Mouse (Mus musculus): ENCODE data around the gene Nrgn. TPM values are rescaled to one million over a fixed set of nuclear protein-coding genes. Genes with fewer than 3 reads are reported as not detected.

Nrgn gene
- polyA plus RNA-seq, 1 experiment from 2014 or later = 3.8 TPM

GRCm38 (mm10) chr9:37572204-37572876, 19.6 kb upstream of the Nrgn start:
- Histone ChIP-seq H3K4me1 (peaks cover 25% of the 10 kb centered on the region), H3K4me3 (replicated peaks) (no peak overlapping the region), H3K4me2 (no peak overlapping the region), H3K9me3 (replicated peaks) (no peaks in the 10 kb centered on the region), H3K36me3 (no peaks in the 10 kb centered on the region), H3K27me3 (replicated peaks) (no peaks in the 10 kb centered on the region), H3K9ac (replicated peaks) (no peak overlapping the region), H3K27ac (replicated peaks) (no peak overlapping the region)
- 61% methylated on average over 3 of the region's 3 CpGs for WGBS
- ATAC-seq (ENCODE audit: low FRiP score) = no peak

DNA sequence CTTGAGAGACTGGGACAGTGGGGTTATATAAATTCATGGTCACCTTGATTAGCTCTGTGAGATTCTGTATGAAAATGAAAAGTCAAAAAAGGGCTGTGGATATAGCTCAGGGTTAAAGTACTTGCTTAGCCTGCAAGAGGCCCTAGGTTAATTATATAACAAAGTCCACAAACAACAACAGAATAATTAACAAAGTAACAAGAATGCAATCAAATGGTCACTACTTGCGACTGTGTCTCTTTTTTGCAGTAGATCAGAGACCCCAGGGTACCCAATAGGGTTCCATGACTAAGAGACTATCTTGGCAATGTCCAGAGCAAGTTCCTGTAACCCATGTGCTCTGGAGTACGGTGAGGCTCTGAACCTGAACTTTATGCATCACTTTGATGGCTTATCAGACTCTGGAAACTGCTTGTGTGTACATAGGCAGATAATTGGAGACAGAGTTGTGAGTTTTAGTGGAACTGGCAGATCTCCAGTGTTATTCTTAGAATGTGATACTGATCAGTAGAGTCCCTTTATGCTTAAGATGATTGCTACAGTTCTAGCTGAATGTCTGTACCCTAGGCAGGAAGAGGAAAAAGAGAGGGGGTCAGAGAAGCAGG, 16.6 kb upstream of the Nrgn start:
- no peak overlapping the region for H3K4me2 ChIP-seq
- no peak overlapping the region for H3K27ac ChIP-seq (replicated peaks)
- ATAC-seq (ENCODE audit: low FRiP score) = no peak
- H3K9ac ChIP-seq (replicated peaks) = no peak overlapping the region
- no peaks in the 10 kb centered on the region for H3K27me3 ChIP-seq (replicated peaks)
- H3K4me3 ChIP-seq (replicated peaks) = no peak overlapping the region
- peaks cover 11% of the 10 kb centered on the region for H3K4me1 ChIP-seq
- H3K36me3 ChIP-seq = no peaks in the 10 kb centered on the region
- WGBS = 86% methylated on average over 2 of the region's 2 CpGs
- H3K9me3 ChIP-seq (replicated peaks) = no peaks in the 10 kb centered on the region

DNA sequence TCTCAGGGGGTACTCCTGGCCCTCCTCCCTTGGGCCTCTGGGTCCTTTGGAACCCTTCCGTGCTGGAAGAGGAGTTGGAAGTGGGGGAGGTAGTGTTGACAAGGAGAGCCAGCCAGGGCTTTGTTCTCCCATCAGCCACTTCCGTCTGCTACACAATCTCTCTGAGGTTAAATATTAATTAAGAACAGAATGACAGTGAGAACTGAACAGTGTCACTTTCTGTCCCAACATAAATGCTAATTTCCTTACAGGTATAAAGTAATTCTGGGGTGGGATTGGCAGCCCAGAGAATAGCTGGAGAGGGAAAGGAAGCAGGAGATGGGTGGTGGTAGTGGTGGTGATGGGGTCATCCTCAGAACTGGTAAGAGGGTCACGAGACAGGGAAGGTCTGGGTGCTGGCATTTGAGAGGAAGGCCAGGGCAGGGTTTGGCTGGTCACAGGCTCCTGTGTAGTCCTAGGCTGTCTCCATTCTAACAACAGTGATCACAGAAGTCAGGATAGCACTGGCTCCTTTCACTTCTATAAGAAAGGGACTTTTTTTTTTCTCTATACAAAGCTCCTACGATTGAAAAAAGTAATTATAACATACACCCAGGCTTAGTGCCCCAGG, 16.0 kb upstream of the Nrgn start:
- no peak overlapping the region; the same call in 1 of the 2 replicates for H3K4me2 ChIP-seq
- H3K4me1 ChIP-seq = peaks cover 11% of the 10 kb centered on the region
- no peaks in the 10 kb centered on the region for H3K9me3 ChIP-seq (replicated peaks)
- no peak overlapping the region for H3K4me3 ChIP-seq (replicated peaks)
- H3K27me3 ChIP-seq (replicated peaks) = no peaks in the 10 kb centered on the region
- no peak overlapping the region for H3K9ac ChIP-seq (replicated peaks)
- no peaks in the 10 kb centered on the region for H3K36me3 ChIP-seq
- 38% methylated on average over 4 of the region's 4 CpGs for WGBS
- no peak overlapping the region for H3K27ac ChIP-seq (replicated peaks)
- peak; percentile 38; the same call in 1 of the 2 replicates for ATAC-seq (ENCODE audit: low FRiP score)

- H3K27me3 ChIP-seq (replicated peaks) = no peaks in the 10 kb centered on the region
- H3K36me3 ChIP-seq = no peaks in the 10 kb centered on the region
- peaks cover 11% of the 10 kb centered on the region for H3K4me1 ChIP-seq
- no peak overlapping the region for H3K27ac ChIP-seq (replicated peaks)
- peak overlapping the region; percentile 37 for H3K4me2 ChIP-seq
- no peak overlapping the region for H3K9ac ChIP-seq (replicated peaks)
- 0 out of 2 replicates have a peak, but pooled peaks have one; percentile 21 for ATAC-seq (ENCODE audit: low FRiP score)
- 24% methylated on average over 15 of the region's 15 CpGs for WGBS
- no peaks in the 10 kb centered on the region for H3K9me3 ChIP-seq (replicated peaks)
- H3K4me3 ChIP-seq (replicated peaks) = no peak overlapping the region
Measured at GRCm38 (mm10) chr9:37567892-37568604, 15.3 kb upstream of the Nrgn start.

GRCm38 (mm10) chr9:37567454-37567853, 14.8 kb upstream of the Nrgn start:
- no peak overlapping the region for H3K4me3 ChIP-seq (replicated peaks)
- H3K9me3 ChIP-seq (replicated peaks) = no peaks in the 10 kb centered on the region
- H3K27ac ChIP-seq (replicated peaks) = no peak overlapping the region
- H3K4me1 ChIP-seq = peaks cover 11% of the 10 kb centered on the region
- H3K27me3 ChIP-seq (replicated peaks) = no peaks in the 10 kb centered on the region
- no peaks in the 10 kb centered on the region for H3K36me3 ChIP-seq
- ATAC-seq (ENCODE audit: low FRiP score) = no peak
- no peak overlapping the region for H3K4me2 ChIP-seq
- 31% methylated on average over 5 of the region's 5 CpGs for WGBS
- no peak overlapping the region for H3K9ac ChIP-seq (replicated peaks)

GRCm38 (mm10) chr9:37567019-37567418, 14.3 kb upstream of the Nrgn start:
- no peaks in the 10 kb centered on the region for H3K9me3 ChIP-seq (replicated peaks)
- H3K27me3 ChIP-seq (replicated peaks) = no peaks in the 10 kb centered on the region
- ATAC-seq (ENCODE audit: low FRiP score) = no peak
- H3K4me2 ChIP-seq = no peak overlapping the region
- 91% methylated on average over 2 of the region's 2 CpGs for WGBS
- no peak overlapping the region for H3K27ac ChIP-seq (replicated peaks)
- H3K36me3 ChIP-seq = no peaks in the 10 kb centered on the region
- H3K4me3 ChIP-seq (replicated peaks) = no peak overlapping the region
- no peak overlapping the region for H3K9ac ChIP-seq (replicated peaks)
- H3K4me1 ChIP-seq = peaks cover 11% of the 10 kb centered on the region

GRCm38 (mm10) chr9:37563805-37564204, 11.1 kb upstream of the Nrgn start:
- Histone ChIP-seq H3K9me3 (replicated peaks) (no peaks in the 10 kb centered on the region), H3K36me3 (no peaks in the 10 kb centered on the region), H3K4me1 (peaks cover 11% of the 10 kb centered on the region), H3K9ac (replicated peaks) (no peak overlapping the region), H3K4me3 (replicated peaks) (no peak overlapping the region), H3K4me2 (no peak overlapping the region), H3K27me3 (replicated peaks) (no peaks in the 10 kb centered on the region), H3K27ac (replicated peaks) (no peak overlapping the region)
- WGBS = 56% methylated on average over 1 of the region's 1 CpGs
- no peak for ATAC-seq (ENCODE audit: low FRiP score)

- 81% methylated on average over 2 of the region's 2 CpGs for WGBS
- Histone ChIP-seq H3K27ac (replicated peaks) (no peak overlapping the region), H3K9me3 (replicated peaks) (no peaks in the 10 kb centered on the region), H3K4me1 (no peaks in the 10 kb centered on the region), H3K9ac (replicated peaks) (no peak overlapping the region), H3K36me3 (no peaks in the 10 kb centered on the region), H3K27me3 (replicated peaks) (no peaks in the 10 kb centered on the region), H3K4me2 (no peak overlapping the region), H3K4me3 (replicated peaks) (no peak overlapping the region)
- ATAC-seq (ENCODE audit: low FRiP score) = no peak
Measured at GRCm38 (mm10) chr9:37560617-37561016, 7.9 kb upstream of the Nrgn start.

- H3K4me2 ChIP-seq = no peak overlapping the region
- H3K27me3 ChIP-seq (replicated peaks) = peaks cover 34% of the 10 kb centered on the region
- H3K4me1 ChIP-seq = peaks cover 19% of the 10 kb centered on the region
- no peak overlapping the region for H3K4me3 ChIP-seq (replicated peaks)
- WGBS = 75% methylated on average over 3 of the region's 3 CpGs
- no peak overlapping the region for H3K9ac ChIP-seq (replicated peaks)
- H3K9me3 ChIP-seq (replicated peaks) = no peaks in the 10 kb centered on the region
- no peak for ATAC-seq (ENCODE audit: low FRiP score)
- no peak overlapping the region for H3K27ac ChIP-seq (replicated peaks)
- H3K36me3 ChIP-seq = no peaks in the 10 kb centered on the region
Measured at GRCm38 (mm10) chr9:37556366-37556765, 3.7 kb upstream of the Nrgn start.

GRCm38 (mm10) chr9:37554838-37555748, 2.4 kb upstream of the Nrgn start, which contains the start of gene Siae:
TSS of gene Siae (plus strand) at chr9:37555698.
- no peaks in the 10 kb centered on the region for H3K36me3 ChIP-seq
- no peaks in the 10 kb centered on the region for H3K9me3 ChIP-seq (replicated peaks)
- no peak within 1 kb of the TSS for H3K27ac ChIP-seq (replicated peaks)
- H3K27me3 ChIP-seq (replicated peaks) = peaks cover 47% of the 10 kb centered on the region
- 30% methylated on average over 7 of the region's 7 CpGs for WGBS
- H3K9ac ChIP-seq (replicated peaks) = no peak within 1 kb of the TSS
- no peak within 1 kb of the TSS for H3K4me3 ChIP-seq (replicated peaks)
- no peak within 1 kb of the TSS for H3K4me2 ChIP-seq
- ATAC-seq (ENCODE audit: low FRiP score) = no peak
- peaks cover 19% of the 10 kb centered on the region for H3K4me1 ChIP-seq

GRCm38 (mm10) chr9:37554279-37554678, 1.6 kb upstream of the Nrgn start:
- no peak overlapping the region for H3K4me3 ChIP-seq (replicated peaks)
- 94% methylated on average over 1 of the region's 1 CpGs for WGBS
- H3K4me2 ChIP-seq = no peak overlapping the region
- peaks cover 55% of the 10 kb centered on the region for H3K27me3 ChIP-seq (replicated peaks)
- no peak for ATAC-seq (ENCODE audit: low FRiP score)
- no peak overlapping the region for H3K9ac ChIP-seq (replicated peaks)
- H3K27ac ChIP-seq (replicated peaks) = no peak overlapping the region
- H3K9me3 ChIP-seq (replicated peaks) = no peaks in the 10 kb centered on the region
- H3K36me3 ChIP-seq = no peaks in the 10 kb centered on the region
- peaks cover 19% of the 10 kb centered on the region for H3K4me1 ChIP-seq
